Mouse (Mus musculus) cortical plate, adult 2 months (tissue): ENCODE measurements around the gene Pnpo.

Experiments
- CTCF ChIP-seq: fragments of 200-500 bp; IDR thresholded peaks from 2 replicates; pipeline ENCODE4 v1.5.1; 2011; ENCODE audit warnings: mild to moderate bottlenecking, control low read depth, low read length; ENCODE audit not compliant: insufficient read depth; ENCODE audit errors: extremely low read depth
- POLR2A ChIP-seq: fragments of 200-500 bp; IDR thresholded peaks from 2 replicates; pipeline ENCODE4 v1.6.1; 2011; ENCODE audit warnings: mild to moderate bottlenecking, low read length, control low read depth; ENCODE audit not compliant: insufficient read depth; ENCODE audit errors: extremely low read depth

DNA sequence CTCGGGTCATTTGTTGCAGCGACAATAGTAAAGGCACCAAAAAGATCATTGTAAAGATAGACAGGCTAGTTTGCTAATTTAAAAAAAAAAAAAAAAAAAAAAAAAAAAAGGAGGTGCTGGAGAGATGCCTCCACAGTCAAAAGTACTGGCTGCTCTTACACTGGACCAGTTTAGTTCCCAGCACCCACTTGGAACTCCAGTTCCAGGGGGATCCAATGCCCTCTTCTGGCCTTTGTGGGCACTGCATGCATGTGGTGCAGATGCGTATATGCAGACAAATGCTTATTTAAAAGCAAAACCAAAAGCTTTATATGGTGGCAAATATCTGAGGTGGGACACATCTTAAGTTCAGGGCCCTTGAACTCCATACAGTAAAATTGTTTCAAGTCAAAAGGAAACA, 7.0 kb upstream of the Pnpo start:
- no peak for TF ChIP-seq POLR2A
- TF ChIP-seq CTCF, result 0 out of 2 replicates have a peak, but pooled peaks have one; percentile 7
